7 mouse cellular contexts compared by ENCODE assay signal in genomic region chr9:40780892-40781725, GRCm38 (mm10). TPM values are rescaled to one million over a fixed set of nuclear protein-coding genes. Genes with fewer than 3 reads are reported as not detected.
DNase-seq lines count a peak whose midpoint lies in the region; ATAC-seq and TF ChIP-seq lines count a peak whose summit lies in the region.

No protein-coding gene starts in this region.

- no peak for DNase-seq in layer of hippocampus, adult 2 months (ENCODE audit: low spot score in 2 of 2)
- DNase-seq in layer of hippocampus, adult 11-12 months (ENCODE audit: low spot score), result no peak
- DNase-seq in lung, postnatal 0 days (ENCODE audit: low spot score), result peak; percentile 73
- DNase-seq in cerebellum, postnatal 25 days, result no peak
- DNase-seq in gastrocnemius, postnatal 4 days (ENCODE audit: low spot score in 2 of 2), result no peak

- no peak overlapping the region for H3K4me3 ChIP-seq in layer of hippocampus, adult 2 months
- peak overlapping the region; percentile 52 for H3K4me3 ChIP-seq in bone marrow macrophage, adult 2 months (ENCODE audit: insufficient read depth, low read length)
- H3K4me3 ChIP-seq in heart, embryonic 14.5 days (ENCODE audit: control insufficient read depth in 1 of 2, insufficient read depth in 1 of 2, low read depth in 1 of 2, low read length in 2 of 2), result no peak overlapping the region
- H3K4me3 ChIP-seq in lung, postnatal 0 days (ENCODE audit: low read depth, low read length), result no peak overlapping the region

- TF ChIP-seq POLR2A in bone marrow macrophage, adult 2 months (IDR thresholded peaks at IDR 0.05; ENCODE audit: borderline replicate concordance, low read depth, low read length), result no peak

- peak; percentile 59 for TF ChIP-seq EP300 in lung, postnatal 0 days (IDR thresholded peaks at IDR 0.05)

- no peaks in the 10 kb centered on the region for H3K36me3 ChIP-seq in heart, embryonic 14.5 days (ENCODE audit: control insufficient read depth, insufficient read depth, low read length)
- no peaks in the 10 kb centered on the region for H3K36me3 ChIP-seq in lung, postnatal 0 days (ENCODE audit: insufficient read depth, low read length)

- no peak overlapping the region for H3K4me2 ChIP-seq in heart, embryonic 14.5 days (ENCODE audit: low read length)
- no peak overlapping the region; the same call in 1 of the 2 replicates for H3K4me2 ChIP-seq in lung, postnatal 0 days (replicated peaks; ENCODE audit: low read depth, low read length)

- H3K9ac ChIP-seq in heart, embryonic 14.5 days (ENCODE audit: low read length), result no peak overlapping the region
- H3K9ac ChIP-seq in lung, postnatal 0 days (replicated peaks; ENCODE audit: low read depth), result no peak overlapping the region

- no peak for TF ChIP-seq CTCF in layer of hippocampus, adult 2 months (conservative IDR thresholded peaks at IDR 0.05)
- TF ChIP-seq CTCF in bone marrow macrophage, adult 2 months (IDR thresholded peaks at IDR 0.05; ENCODE audit: low read depth, low read length), result no peak
- TF ChIP-seq CTCF in lung, postnatal 0 days (IDR thresholded peaks at IDR 0.05), result no peak

- no peak for ATAC-seq in heart, embryonic 14.5 days (ENCODE audit: insufficient number of reproducible peaks, insufficient read depth, low FRiP score, low read depth)
- ATAC-seq in lung, postnatal 0 days, result peak; percentile 27

- H3K9me3 ChIP-seq in heart, embryonic 14.5 days (ENCODE audit: control insufficient read depth, low read length), result 0 out of 2 replicates have a peak, but pooled peaks cover 3% of the 10 kb centered on the region
- H3K9me3 ChIP-seq in lung, postnatal 0 days (ENCODE audit: low read length), result no peaks in the 10 kb centered on the region

- 57% methylated on average over 11 of the region's 11 CpGs for WGBS in heart, embryonic 14.5 days
- WGBS in lung, postnatal 0 days, result 63% methylated on average over 11 of the region's 11 CpGs

- peak overlapping the region; percentile 62; the same call in 1 of the 2 replicates for H3K27ac ChIP-seq in layer of hippocampus, adult 2 months
- H3K27ac ChIP-seq in bone marrow macrophage, adult 2 months (ENCODE audit: insufficient read depth, low read depth, low read length), result peak overlapping the region; percentile 98
- peak overlapping the region; percentile 75 for H3K27ac ChIP-seq in heart, embryonic 14.5 days (replicated peaks in 1 of 2; ENCODE audit: control insufficient read depth in 1 of 2, insufficient read depth in 1 of 2, low read depth in 2 of 2, low read length in 2 of 2)
- H3K27ac ChIP-seq in lung, postnatal 0 days (ENCODE audit: low read length), result peak overlapping the region; percentile 75

- no peaks in the 10 kb centered on the region for H3K27me3 ChIP-seq in heart, embryonic 14.5 days (ENCODE audit: control insufficient read depth, insufficient read depth, low read length)
- H3K27me3 ChIP-seq in lung, postnatal 0 days (replicated peaks; ENCODE audit: insufficient read depth, low read length), result no peaks in the 10 kb centered on the region

- H3K4me1 ChIP-seq in bone marrow macrophage, adult 2 months (ENCODE audit: control insufficient read depth, insufficient read depth, low read length), result peaks cover 53% of the 10 kb centered on the region
- peaks cover 15 to 35% of the 10 kb centered on the region in 2 experiments for H3K4me1 ChIP-seq in heart, embryonic 14.5 days (ENCODE audit: control insufficient read depth in 2 of 2, insufficient read depth in 2 of 2, low read length in 2 of 2)
- H3K4me1 ChIP-seq in lung, postnatal 0 days (ENCODE audit: insufficient read depth, low read depth, low read length), result no peaks in the 10 kb centered on the region; the same call in 1 of the 2 replicates

RNA-seq across cellular contexts. Expression of gene Hspa8, which starts 19.7 kb away (rescaled TPM):
- 1,000 to 10,000 TPM; 2,132 to 2,154 TPM for total RNA-seq in layer of hippocampus, adult 2 months (2021)
- polyA plus RNA-seq in bone marrow macrophage, adult 2 months (2012; ENCODE audit: insufficient read depth, insufficient read length, missing spikeins), result 1,438 and 1,604 TPM in 2 replicates
- polyA plus RNA-seq in heart, embryonic 14.5 days (2014; fragmentation: Nextera tagmentation; extraction: Ambion mirVana), result 1,682 and 1,761 TPM in 2 replicates
- polyA plus RNA-seq in lung, postnatal 0 days (2015; fragmentation: Nextera tagmentation; extraction: Ambion mirVana), result 956 and 1,427 TPM in 2 replicates
- total RNA-seq in gastrocnemius, postnatal 4 days (2021), result 1,000 to 10,000 TPM; 1,335 to 1,352 TPM
